Mouse (Mus musculus) hindbrain, embryonic 11.5 days (tissue): ENCODE results near the gene Pvalb. TPM values are rescaled to one million over a fixed set of nuclear protein-coding genes. Genes with fewer than 3 reads are reported as not detected.

ENCODE experiments used
- ATAC-seq: fragments of 200-750 bp; cut with Nextera tagmentation; 2 replicates; pipeline ENCODE4 v1.8.0; 2017; ENCODE audit warnings: mild to moderate bottlenecking, moderate TSS enrichment, moderate library complexity; ENCODE audit not compliant: low FRiP score
- DNase-seq: peaks from one replicate; pipeline ENCODE4 v3.0.0-alpha.2; 2015; ENCODE audit warnings: low spot score
- H3K27ac ChIP-seq: fragments of 300-500 bp; sonication (generic); 2 replicates; pipeline ENCODE4 v1.5.1; 2014; ENCODE audit warnings: mild to moderate bottlenecking, low read depth, low read length
- H3K27me3 ChIP-seq: fragments of 300-500 bp; sonication (generic); 2 replicates; pipeline ENCODE4 v1.6.1; 2014; ENCODE audit warnings: mild to moderate bottlenecking, low read length, moderate library complexity, mixed read lengths; ENCODE audit not compliant: control insufficient read depth, insufficient read depth
- H3K36me3 ChIP-seq: fragments of 300-500 bp; sonication (generic); 2 replicates; pipeline ENCODE4 v1.6.1; 2014; ENCODE audit warnings: mild to moderate bottlenecking, low read length, moderate library complexity, mixed read lengths; ENCODE audit not compliant: control insufficient read depth, insufficient read depth
- H3K4me1 ChIP-seq: fragments of 300-500 bp; sonication (generic); replicated peaks from 2 replicates; pipeline ENCODE4 v1.6.1; 2014; ENCODE audit warnings: low read length, mixed read lengths; ENCODE audit not compliant: control insufficient read depth, insufficient read depth
- H3K4me2 ChIP-seq: fragments of 300-500 bp; sonication (generic); replicated peaks from 2 replicates; pipeline ENCODE4 v1.6.1; 2014; ENCODE audit warnings: mild to moderate bottlenecking, low read depth, low read length
- H3K4me3 ChIP-seq: fragments of 300-500 bp; sonication (generic); 2 replicates; pipeline ENCODE4 v1.5.1; 2014; ENCODE audit warnings: low read depth, low read length
- H3K9ac ChIP-seq: fragments of 300-500 bp; sonication (generic); 2 replicates; pipeline ENCODE4 v1.6.1; 2014; ENCODE audit warnings: low read depth, low read length
- H3K9me3 ChIP-seq: fragments of 300-500 bp; sonication (generic); 2 replicates; pipeline ENCODE4 v1.6.1; 2016; ENCODE audit warnings: low read length; ENCODE audit not compliant: control insufficient read depth
- WGBS: fragments of 180-500 bp; shearing (Covaris S2); extraction: QIAGEN DNeasy Blood & Tissue Kit; methylation state at CpG from one replicate; pipeline ENCODE4 v1.1.7; 2014; 5-methylcytosine and 5-hydroxymethylcytosine counted together
- polyA plus RNA-seq: library from polyadenylated mRNA; unstranded; fragments of >200 nt; fragmentation: Nextera tagmentation; extraction: Ambion mirVana; gene quantifications from 2 replicates; pipeline ENCODE4 v1.2.1, GENCODE M21; 2014

Gene Pvalb
- polyA plus RNA-seq, 1 experiment from 2014 or later: 1.2 TPM

DNA sequence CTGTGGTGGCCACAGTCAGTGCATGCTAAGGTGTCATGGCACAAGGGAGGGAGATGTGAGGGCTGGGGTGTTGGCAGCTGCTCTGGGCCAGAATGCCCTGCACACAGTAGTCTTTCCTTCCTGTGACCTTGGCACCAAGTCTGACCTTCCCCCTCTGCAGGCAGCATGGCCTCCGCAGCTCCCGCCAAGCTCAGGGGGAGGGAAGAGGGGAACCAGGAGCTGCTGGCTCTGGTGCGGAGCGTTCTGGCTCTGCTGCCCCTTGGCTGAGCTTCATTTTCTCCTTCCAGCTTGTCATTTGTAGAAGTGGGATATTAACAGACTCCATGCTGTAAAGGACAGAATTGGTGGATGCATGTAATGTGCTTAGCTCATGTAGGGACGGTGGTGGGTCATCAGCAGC, 47.9 kb downstream of the Pvalb start:
- no peak overlapping the region for H3K4me2 ChIP-seq
- H3K9ac ChIP-seq: no peak overlapping the region
- peaks cover 2% of the 10 kb centered on the region; the same call in 1 of the 2 replicates for H3K4me1 ChIP-seq
- no peak for ATAC-seq
- H3K9me3 ChIP-seq: no peaks in the 10 kb centered on the region
- 89% methylated on average over 5 of the region's 5 CpGs for WGBS
- no peak for DNase-seq
- H3K4me3 ChIP-seq: no peak overlapping the region
- H3K27me3 ChIP-seq: no peaks in the 10 kb centered on the region
- H3K36me3 ChIP-seq: no peaks in the 10 kb centered on the region
- H3K27ac ChIP-seq: no peak overlapping the region

DNA sequence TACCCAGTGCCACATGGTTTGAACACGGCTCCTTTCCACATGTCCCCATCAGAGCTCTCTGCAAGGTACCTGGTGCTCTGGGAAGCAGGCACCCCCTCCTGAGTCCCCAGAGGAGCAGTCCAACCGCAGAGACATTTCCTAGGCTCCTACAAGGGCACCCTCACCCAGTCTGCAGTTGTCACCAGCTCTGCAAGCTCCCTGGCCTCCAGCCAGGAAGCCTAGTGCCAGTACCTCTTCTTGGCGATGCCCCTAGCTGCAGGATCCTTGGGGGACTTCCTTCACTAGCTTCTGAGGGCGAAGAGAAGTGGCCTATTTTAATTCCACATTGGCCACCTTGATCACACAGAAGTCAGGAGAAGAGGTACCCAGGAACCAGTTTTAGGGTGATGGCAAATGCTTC, 48.4 kb downstream of the Pvalb start:
- Histone ChIP-seq H3K4me2 (no peak overlapping the region), H3K36me3 (no peaks in the 10 kb centered on the region), H3K9ac (no peak overlapping the region), H3K9me3 (no peaks in the 10 kb centered on the region), H3K27ac (no peak overlapping the region), H3K4me3 (no peak overlapping the region), H3K27me3 (no peaks in the 10 kb centered on the region), H3K4me1 (peaks cover 2% of the 10 kb centered on the region; the same call in 1 of the 2 replicates)
- no peak for DNase-seq
- ATAC-seq: no peak
- 83% methylated on average over 4 of the region's 4 CpGs for WGBS

DNA sequence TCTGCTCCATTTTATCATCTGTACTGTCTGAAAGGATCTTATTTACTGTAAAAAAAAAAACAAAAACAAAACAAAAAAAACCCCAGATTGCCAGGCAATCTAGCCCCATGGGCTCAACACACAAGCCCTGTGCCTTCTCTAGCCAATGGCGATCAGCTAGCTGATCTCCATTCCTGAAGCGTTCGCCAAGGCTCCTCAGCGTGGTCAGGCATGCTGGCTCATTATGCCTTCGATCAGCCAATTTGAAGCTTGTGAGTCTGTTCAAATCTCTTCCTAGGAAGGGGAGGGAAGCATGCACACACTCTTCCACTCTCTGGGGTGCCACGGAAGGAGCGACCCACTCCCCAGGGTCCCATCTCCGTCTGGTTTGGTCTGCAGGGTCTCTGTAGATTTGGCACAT, 48.9 kb downstream of the Pvalb start:
- Histone ChIP-seq H3K4me1 (peaks cover 2% of the 10 kb centered on the region; the same call in 1 of the 2 replicates), H3K27ac (no peak overlapping the region), H3K9ac (no peak overlapping the region), H3K27me3 (no peaks in the 10 kb centered on the region), H3K4me3 (no peak overlapping the region), H3K36me3 (no peaks in the 10 kb centered on the region), H3K9me3 (no peaks in the 10 kb centered on the region), H3K4me2 (no peak overlapping the region)
- DNase-seq (no peak), ATAC-seq (no peak)
- WGBS: 85% methylated on average over 8 of the region's 8 CpGs

DNA sequence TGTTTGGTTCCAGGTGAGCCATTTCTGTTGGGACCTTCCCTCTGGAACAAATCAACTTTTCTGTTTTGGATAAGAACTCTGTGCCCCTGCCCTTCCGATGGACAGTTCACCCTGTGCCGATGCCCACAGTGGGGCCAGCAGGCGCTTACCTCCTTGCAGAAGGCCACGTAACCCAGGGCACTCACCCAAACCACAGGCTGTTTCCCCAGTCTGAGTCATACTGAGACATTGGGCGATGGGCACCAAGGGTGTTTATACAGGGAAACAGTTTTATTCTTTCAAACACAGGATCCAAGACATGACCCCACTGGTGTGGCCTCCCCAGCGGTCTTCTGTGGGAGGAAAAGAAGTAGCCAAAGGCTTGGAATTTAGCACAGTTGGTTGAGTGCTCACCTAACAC, 50.8 kb downstream of the Pvalb start:
- H3K4me2 ChIP-seq: no peak overlapping the region
- no peak overlapping the region for H3K27ac ChIP-seq
- WGBS: 90% methylated on average over 6 of the region's 6 CpGs
- H3K4me3 ChIP-seq: no peak overlapping the region
- H3K4me1 ChIP-seq: peaks cover 2% of the 10 kb centered on the region; the same call in 1 of the 2 replicates
- DNase-seq: no peak
- no peaks in the 10 kb centered on the region for H3K9me3 ChIP-seq
- H3K36me3 ChIP-seq: no peaks in the 10 kb centered on the region
- ATAC-seq: no peak
- no peak overlapping the region for H3K9ac ChIP-seq
- H3K27me3 ChIP-seq: no peaks in the 10 kb centered on the region

DNA sequence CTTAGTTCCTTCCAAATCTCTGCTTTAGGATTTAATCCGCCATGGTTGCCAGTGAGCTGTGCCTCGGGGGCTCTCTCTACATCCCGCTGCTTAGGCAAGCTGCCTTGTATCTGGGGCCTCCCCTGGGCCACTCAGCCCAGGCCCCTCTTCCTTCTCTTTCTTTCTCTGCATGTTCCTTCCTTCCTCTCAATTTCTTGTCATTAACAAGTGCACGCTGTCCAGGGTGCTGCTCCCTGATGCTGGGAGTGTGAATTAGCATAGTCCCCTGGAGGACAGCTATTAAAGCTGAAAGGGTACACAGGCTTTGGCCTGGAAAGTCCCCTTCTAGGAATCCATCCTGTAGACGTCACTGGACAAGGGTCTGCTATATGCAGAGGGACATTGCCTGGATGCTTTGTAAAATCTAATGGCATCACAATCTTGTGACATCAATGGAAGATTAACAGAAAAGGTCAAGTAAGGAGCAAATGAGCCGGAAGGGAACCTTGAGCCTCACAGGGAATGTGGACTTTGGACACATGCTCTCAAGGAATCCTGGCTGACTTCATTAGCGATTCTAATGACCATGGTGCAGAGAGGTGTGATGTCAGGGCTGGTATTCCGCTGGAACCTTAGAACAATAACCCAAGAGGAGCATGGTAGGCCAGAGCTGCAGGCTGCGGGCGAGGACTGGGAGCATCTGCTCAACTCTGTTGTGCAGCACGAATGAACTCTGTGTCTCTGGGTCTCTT, 53.0 kb downstream of the Pvalb start:
- no peaks in the 10 kb centered on the region for H3K36me3 ChIP-seq
- no peak overlapping the region for H3K27ac ChIP-seq
- peak; percentile 23 for DNase-seq
- WGBS: 44% methylated on average over 11 of the region's 11 CpGs
- no peak overlapping the region for H3K9ac ChIP-seq
- peaks cover 2% of the 10 kb centered on the region; the same call in 1 of the 2 replicates for H3K4me1 ChIP-seq
- H3K9me3 ChIP-seq: no peaks in the 10 kb centered on the region
- no peak for ATAC-seq
- no peak overlapping the region for H3K4me2 ChIP-seq
- H3K27me3 ChIP-seq: no peaks in the 10 kb centered on the region
- H3K4me3 ChIP-seq: no peak overlapping the region

DNA sequence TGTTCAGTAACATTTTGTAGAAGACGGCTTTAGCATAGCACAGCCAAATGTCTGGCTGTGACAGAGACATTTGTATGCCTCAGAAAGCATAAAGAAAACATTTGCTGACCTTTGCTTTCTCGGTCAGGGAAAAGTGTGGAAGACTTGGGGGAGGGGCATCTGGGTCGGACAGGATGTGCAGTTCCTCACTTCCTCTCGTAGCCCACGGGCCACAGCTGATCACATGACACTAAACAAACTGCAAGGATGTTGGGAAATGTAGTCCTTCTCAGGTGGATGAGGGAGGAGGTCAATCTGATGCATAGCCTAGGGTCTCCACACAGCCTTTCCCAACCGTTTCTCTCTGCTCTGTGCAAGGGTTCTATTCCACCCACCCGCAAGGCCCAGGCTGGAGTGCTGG, 57.6 kb downstream of the Pvalb start:
- DNase-seq (peak; percentile 25), ATAC-seq (no peak)

More for the DNA sequence above, 57.6 kb downstream of the Pvalb start:
- Histone ChIP-seq H3K27ac (no peak overlapping the region), H3K4me1 (peaks cover 2% of the 10 kb centered on the region; the same call in 1 of the 2 replicates), H3K36me3 (no peaks in the 10 kb centered on the region), H3K4me3 (no peak overlapping the region), H3K4me2 (no peak overlapping the region), H3K9ac (no peak overlapping the region), H3K27me3 (no peaks in the 10 kb centered on the region), H3K9me3 (no peaks in the 10 kb centered on the region)
- 68% methylated on average over 7 of the region's 7 CpGs for WGBS

Other genes with a start within 250 kb of the Pvalb start
- gene Foxred2, start 249.7 kb downstream of the Pvalb start, polyA plus RNA-seq: 4.4 and 4.6 TPM in 2 replicates
- gene Eif3d, start 235.6 kb downstream of the Pvalb start, polyA plus RNA-seq: 246 and 250 TPM in 2 replicates
- 1.8 and 2.4 TPM in 2 replicates for gene Cacng2, start 86.4 kb downstream of the Pvalb start, polyA plus RNA-seq
- gene Ift27, start 32.3 kb downstream of the Pvalb start, polyA plus RNA-seq: 128 and 135 TPM in 2 replicates
- 6.9 and 7.9 TPM in 2 replicates for gene Ncf4, start 38.4 kb upstream of the Pvalb start, polyA plus RNA-seq
- 0.34 and 0.39 TPM in 2 replicates for gene Csf2rb2, start 99.3 kb upstream of the Pvalb start, polyA plus RNA-seq
- 1.3 and 1.9 TPM in 2 replicates for gene Csf2rb, start 119.4 kb upstream of the Pvalb start, polyA plus RNA-seq
- not detected in 2 replicates for gene Tex33, start 189.5 kb upstream of the Pvalb start, polyA plus RNA-seq
- 8.5 TPM in 2 replicates for gene Tst, start 199.5 kb upstream of the Pvalb start, polyA plus RNA-seq
- gene Mpst, start 200.0 kb upstream of the Pvalb start, polyA plus RNA-seq: 2.6 and 2.7 TPM in 2 replicates
- gene Kctd17, start 222.2 kb upstream of the Pvalb start, polyA plus RNA-seq: 62.7 and 65.8 TPM in 2 replicates